Mouse (Mus musculus): Measurements from ENCODE around the gene Crim1. TPM values are rescaled to one million over a fixed set of nuclear protein-coding genes. Genes with fewer than 3 reads are reported as not detected.

Crim1 gene
- total and polyA plus RNA-seq, 3 experiments: 14.1 to 72.8 (median 21.9) TPM

DNA sequence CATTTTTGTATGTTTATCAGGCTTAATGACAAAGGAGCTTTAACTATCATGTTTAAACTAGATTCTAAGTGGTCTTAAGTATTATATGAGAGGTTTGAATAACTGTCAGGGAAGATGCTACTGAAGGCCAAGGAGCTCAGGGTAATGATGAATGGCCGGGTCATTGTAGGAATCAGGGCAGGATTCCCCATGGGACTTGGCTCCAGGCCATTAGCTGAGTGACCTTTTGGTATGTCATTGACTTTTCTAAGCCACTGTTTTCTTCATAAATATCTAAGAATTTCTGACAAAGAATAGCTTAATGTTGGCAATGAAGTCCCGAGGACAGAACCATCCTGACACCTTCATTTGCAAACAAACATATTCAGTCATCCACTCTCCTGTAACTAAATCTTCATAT, 66.2 kb downstream of the Crim1 start:
- peaks cover 20 to 61% of the 10 kb centered on the region in 2 experiments for H3K4me1 ChIP-seq (ENCODE audit: control insufficient read depth in 1 of 2, insufficient read depth in 2 of 2)
- in situ Hi-C loops (cut with MboI; ENCODE audit: low pct_ligation_motif_present, low pct_unique_long_range_greater_than_20kb, low sequenced_read_pairs) (no loop called here), dilution Hi-C loops (cut with MboI; ENCODE audit: extremely low pct_ligation_motif_present, extremely low pct_unique_long_range_greater_than_20kb, low sequenced_read_pairs) (no loop called here)
- H3K4me3 ChIP-seq (replicated peaks in 1 of 3; ENCODE audit: low read depth in 2 of 3, low read length in 2 of 3, poor library complexity in 1 of 3): no peak overlapping the region
- no peak overlapping the region for H3K27ac ChIP-seq (ENCODE audit: insufficient read depth, low read depth)
- no peaks in the 10 kb centered on the region for H3K9me3 ChIP-seq (replicated peaks; ENCODE audit: low read length)
- H3K9ac ChIP-seq (ENCODE audit: insufficient read depth, low read depth): no peak overlapping the region
- TF ChIP-seq KAT2A (IDR thresholded peaks at IDR 0.05; ENCODE audit: insufficient replicate concordance, low read length) (no peak), MYC (IDR thresholded peaks at IDR 0.05; ENCODE audit: low read depth, low read length) (no peak), CHD1 (IDR thresholded peaks at IDR 0.05; ENCODE audit: low read depth, low read length) (no peak), ZNF384 (IDR thresholded peaks at IDR 0.05; ENCODE audit: low read depth, low read length) (no peak), JUND (conservative IDR thresholded peaks at IDR 0.05; ENCODE audit: low read depth, low read length) (no peak), RAD21 (IDR thresholded peaks at IDR 0.05; ENCODE audit: low read depth, low read length) (no peak), ETS1 (conservative IDR thresholded peaks at IDR 0.05; ENCODE audit: low read depth, low read length) (no peak), RCOR1 (conservative IDR thresholded peaks at IDR 0.05; ENCODE audit: low read depth, low read length) (no peak), ELF1 (IDR thresholded peaks at IDR 0.05; ENCODE audit: low read depth, low read length) (no peak), BHLHE40 (IDR thresholded peaks at IDR 0.05; ENCODE audit: low read depth, low read length) (no peak), CHD2 (IDR thresholded peaks at IDR 0.05; ENCODE audit: low read length) (no peak), MAZ (IDR thresholded peaks at IDR 0.05; ENCODE audit: low read depth, low read length) (no peak)
- DNase-seq (ENCODE audit: extremely low read depth): no peak
- H3K36me3 ChIP-seq (replicated peaks in 1 of 2; ENCODE audit: control insufficient read depth in 1 of 2, insufficient read depth in 1 of 2, low read length in 1 of 2): peaks cover 0 to 46% of the 10 kb centered on the region in 2 experiments
- H3K27me3 ChIP-seq (replicated peaks): no peaks in the 10 kb centered on the region
- peaks cover 35% of the 10 kb centered on the region for H3K79me2 ChIP-seq (replicated peaks; ENCODE audit: control insufficient read depth, extremely low read depth, insufficient read depth, poor library complexity, severe bottlenecking)
- H3K4me2 ChIP-seq (ENCODE audit: insufficient read depth, low read depth, poor library complexity, severe bottlenecking): no peak overlapping the region

- H3K27ac ChIP-seq (ENCODE audit: insufficient read depth, low read depth): 0 out of 2 replicates have a peak overlapping the region, but pooled peaks have one; percentile 15
- in situ Hi-C loops (cut with MboI; ENCODE audit: low pct_ligation_motif_present, low pct_unique_long_range_greater_than_20kb, low sequenced_read_pairs): no loop called here
- dilution Hi-C loops (cut with MboI; ENCODE audit: extremely low pct_ligation_motif_present, extremely low pct_unique_long_range_greater_than_20kb, low sequenced_read_pairs): no loop called here
- H3K9ac ChIP-seq (ENCODE audit: insufficient read depth, low read depth): no peak overlapping the region
- H3K27me3 ChIP-seq (replicated peaks): no peaks in the 10 kb centered on the region
- no peak for DNase-seq (ENCODE audit: extremely low read depth)
- H3K36me3 ChIP-seq (replicated peaks in 1 of 2; ENCODE audit: control insufficient read depth in 1 of 2, insufficient read depth in 1 of 2, low read length in 1 of 2): peaks cover 0 to 45% of the 10 kb centered on the region in 2 experiments
- TF ChIP-seq TBP (conservative IDR thresholded peaks at IDR 0.05; ENCODE audit: low read depth, low read length) (no peak), IRF4 (IDR thresholded peaks at IDR 0.05; ENCODE audit: low read depth, low read length) (no peak), ETS1 (conservative IDR thresholded peaks at IDR 0.05; ENCODE audit: low read depth, low read length) (no peak), USF1 (IDR thresholded peaks at IDR 0.05; ENCODE audit: low read depth, low read length) (no peak), HCFC1 (IDR thresholded peaks at IDR 0.05; ENCODE audit: low read depth, low read length) (no peak), RCOR1 (conservative IDR thresholded peaks at IDR 0.05; ENCODE audit: low read depth, low read length) (no peak), JUN (IDR thresholded peaks at IDR 0.05; ENCODE audit: insufficient read depth, low read depth, low read length) (no peak), MAX (IDR thresholded peaks at IDR 0.05; ENCODE audit: low read length) (no peak)
- H3K9me3 ChIP-seq (replicated peaks; ENCODE audit: low read length): no peaks in the 10 kb centered on the region
- peaks cover 43% of the 10 kb centered on the region for H3K79me2 ChIP-seq (replicated peaks; ENCODE audit: control insufficient read depth, extremely low read depth, insufficient read depth, poor library complexity, severe bottlenecking)
- no peak overlapping the region for H3K4me3 ChIP-seq (replicated peaks in 1 of 3; ENCODE audit: low read depth in 2 of 3, low read length in 2 of 3, poor library complexity in 1 of 3)
- H3K4me1 ChIP-seq (ENCODE audit: control insufficient read depth in 1 of 2, insufficient read depth in 2 of 2): peaks cover 20 to 70% of the 10 kb centered on the region in 2 experiments
- H3K4me2 ChIP-seq (ENCODE audit: insufficient read depth, low read depth, poor library complexity, severe bottlenecking): no peak overlapping the region
Measured at GRCm38 (mm10) chr17:78268591-78268990, 68.5 kb downstream of the Crim1 start.

Measured in CH12.LX (cell line).